Mouse (Mus musculus): ENCODE data around the gene Ngp. TPM values are rescaled to one million over a fixed set of nuclear protein-coding genes. Genes with fewer than 3 reads are reported as not detected.
"Not testable (repeated sequence)": the region's sequence is repeated elsewhere in the genome, so short reads cannot be mapped to it uniquely, and the experiment has no call there.

The Ngp gene
- not detected for total RNA-seq (2021)
- long read RNA-seq, experiment 1: 0 reads
- long read RNA-seq, experiment 2: 0 reads

DNA sequence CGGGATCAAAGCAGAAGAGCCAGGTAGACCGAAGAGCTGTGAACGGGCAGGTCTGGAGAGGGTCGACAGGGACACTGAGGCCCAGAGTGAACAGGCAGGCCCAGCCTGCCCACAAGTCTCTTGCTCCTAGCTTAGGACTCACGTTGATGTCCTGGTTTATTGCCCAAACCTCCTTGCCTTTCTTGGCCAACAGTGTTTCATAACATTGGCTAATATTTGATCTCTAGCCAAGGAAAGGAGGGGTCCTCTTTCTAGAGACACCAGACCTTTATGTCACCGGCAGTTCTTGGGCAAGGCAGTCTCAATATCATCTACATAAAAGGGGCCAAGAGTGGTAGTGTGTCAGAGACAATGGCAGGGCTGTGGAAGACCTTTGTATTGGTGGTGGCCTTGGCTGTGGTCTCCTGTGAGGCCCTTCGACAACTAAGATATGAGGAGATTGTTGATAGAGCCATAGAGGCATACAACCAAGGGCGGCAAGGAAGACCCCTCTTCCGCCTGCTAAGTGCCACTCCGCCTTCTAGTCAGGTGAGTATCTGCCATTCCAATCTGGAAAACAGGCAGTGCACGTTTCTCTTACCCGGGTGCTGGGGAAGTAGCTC, at the start of gene Ngp:
TSS of gene Ngp (plus strand) at position 237 of the 602 bp plus-strand sequence.
- TF ChIP-seq CTCF (conservative IDR thresholded peaks at IDR 0.05): no peak
- H3K27ac ChIP-seq: no peak within 1 kb of the TSS
- no peak for DNase-seq (ENCODE audit: low spot score in 2 of 2)
- H3K4me3 ChIP-seq: no peak within 1 kb of the TSS

DNA sequence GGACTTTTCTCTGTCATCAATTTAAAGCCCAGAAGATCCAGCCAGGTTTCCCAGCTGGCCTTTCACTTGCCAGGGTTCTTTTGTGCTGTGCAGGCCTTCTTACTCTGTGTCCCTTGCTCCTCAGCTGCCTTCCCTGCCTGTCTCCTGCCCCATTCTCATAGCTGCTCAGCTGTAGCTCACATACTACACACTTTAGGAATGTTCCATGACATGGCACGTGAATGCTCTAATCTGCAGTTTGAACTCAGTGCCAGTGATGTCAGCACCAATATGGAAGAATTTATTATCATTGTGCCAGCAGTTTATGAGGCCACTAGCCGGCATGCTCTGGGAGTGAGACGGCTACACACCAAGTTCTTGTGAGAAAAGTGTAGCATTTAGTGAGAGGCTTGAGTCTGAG, 49.7 kb upstream of the Ngp start:
- H3K27ac ChIP-seq: no peak overlapping the region
- DNase-seq (ENCODE audit: low spot score in 2 of 2): no peak
- H3K4me3 ChIP-seq: no peak overlapping the region
- no peak for TF ChIP-seq CTCF (conservative IDR thresholded peaks at IDR 0.05)

GRCm38 (mm10) chr9:110373871-110374270, 45.7 kb upstream of the Ngp start:
- H3K4me3 ChIP-seq: no peak overlapping the region
- no peak for DNase-seq (ENCODE audit: low spot score in 2 of 2)
- TF ChIP-seq CTCF (conservative IDR thresholded peaks at IDR 0.05): no peak
- no peak overlapping the region for H3K27ac ChIP-seq

- TF ChIP-seq CTCF (conservative IDR thresholded peaks at IDR 0.05): no peak
- DNase-seq (ENCODE audit: low spot score in 2 of 2): no peak
- H3K27ac ChIP-seq: no peak overlapping the region
Observed at GRCm38 (mm10) chr9:110375668-110376067, 43.9 kb upstream of the Ngp start.

GRCm38 (mm10) chr9:110377655-110378054, 41.9 kb upstream of the Ngp start:
- H3K27ac ChIP-seq: peak overlapping the region; percentile 55; the same call in 1 of the 2 replicates
- not testable (repeated sequence) for DNase-seq (ENCODE audit: low spot score in 2 of 2)

More at GRCm38 (mm10) chr9:110375668-110376067, 43.9 kb upstream of the Ngp start:
- no peak overlapping the region for H3K4me3 ChIP-seq

DNA sequence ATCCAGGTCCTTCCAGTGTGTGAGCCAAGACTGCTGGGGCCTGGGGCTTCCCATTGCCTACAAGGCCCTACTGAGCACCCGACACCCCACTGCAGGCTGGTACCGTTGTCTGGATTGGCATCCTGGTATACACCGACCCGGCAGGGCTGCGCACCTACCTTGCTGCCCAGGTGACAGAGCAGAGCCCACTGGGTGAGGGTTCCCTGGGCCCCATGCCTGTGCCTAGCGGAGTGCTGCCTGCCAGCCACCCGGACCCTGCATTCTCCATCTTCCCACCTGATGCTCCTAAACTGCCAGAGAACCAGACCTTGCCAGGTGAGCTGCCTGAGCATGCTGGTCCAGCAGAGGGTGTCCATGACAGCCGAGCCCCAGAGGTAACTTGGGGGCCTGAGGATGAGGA, 40.2 kb upstream of the Ngp start:
- no peak for DNase-seq (ENCODE audit: low spot score in 2 of 2)
- TF ChIP-seq CTCF (conservative IDR thresholded peaks at IDR 0.05): no peak
- Histone ChIP-seq H3K27ac (no peak overlapping the region), H3K4me3 (no peak overlapping the region)

More at GRCm38 (mm10) chr9:110377655-110378054, 41.9 kb upstream of the Ngp start:
- not testable (repeated sequence) for H3K4me3 ChIP-seq

GRCm38 (mm10) chr9:110380662-110381061, 38.9 kb upstream of the Ngp start:
- no peak for DNase-seq (ENCODE audit: low spot score in 2 of 2)
- H3K4me3 ChIP-seq: no peak overlapping the region
- no peak for TF ChIP-seq CTCF (conservative IDR thresholded peaks at IDR 0.05)
- no peak overlapping the region for H3K27ac ChIP-seq

- Histone ChIP-seq H3K4me3 (no peak overlapping the region), H3K27ac (no peak overlapping the region)
- no peak for DNase-seq (ENCODE audit: low spot score in 2 of 2)
- TF ChIP-seq CTCF (conservative IDR thresholded peaks at IDR 0.05): no peak
Observed at GRCm38 (mm10) chr9:110381292-110381691, 38.3 kb upstream of the Ngp start.

GRCm38 (mm10) chr9:110384369-110384929, 35.1 kb upstream of the Ngp start:
- no peak overlapping the region for H3K4me3 ChIP-seq
- H3K27ac ChIP-seq: peak overlapping the region; percentile 55; the same call in 1 of the 2 replicates
- TF ChIP-seq CTCF (conservative IDR thresholded peaks at IDR 0.05): no peak
- DNase-seq (ENCODE audit: low spot score in 2 of 2): no peak

- TF ChIP-seq CTCF (conservative IDR thresholded peaks at IDR 0.05): no peak
- DNase-seq (ENCODE audit: low spot score in 2 of 2): no peak
- Histone ChIP-seq H3K4me3 (no peak overlapping the region), H3K27ac (no peak overlapping the region)
Observed at GRCm38 (mm10) chr9:110388011-110388410, 31.5 kb upstream of the Ngp start.

- no peak for DNase-seq (ENCODE audit: low spot score in 2 of 2)
- Histone ChIP-seq H3K27ac (no peak overlapping the region), H3K4me3 (no peak overlapping the region)
- TF ChIP-seq CTCF (conservative IDR thresholded peaks at IDR 0.05): no peak
Observed at GRCm38 (mm10) chr9:110390843-110391242, 28.7 kb upstream of the Ngp start.

GRCm38 (mm10) chr9:110393295-110393694, 26.3 kb upstream of the Ngp start:
- no peak overlapping the region for H3K27ac ChIP-seq
- TF ChIP-seq CTCF (conservative IDR thresholded peaks at IDR 0.05): no peak
- H3K4me3 ChIP-seq: no peak overlapping the region
- no peak for DNase-seq (ENCODE audit: low spot score in 2 of 2)

- no peak overlapping the region for H3K4me3 ChIP-seq
- DNase-seq (ENCODE audit: low spot score in 2 of 2): no peak
- H3K27ac ChIP-seq: no peak overlapping the region
- no peak for TF ChIP-seq CTCF (conservative IDR thresholded peaks at IDR 0.05)
Observed at GRCm38 (mm10) chr9:110400650-110401049, 18.9 kb upstream of the Ngp start.

GRCm38 (mm10) chr9:110402731-110403130, 16.8 kb upstream of the Ngp start:
- H3K4me3 ChIP-seq: no peak overlapping the region
- TF ChIP-seq CTCF (conservative IDR thresholded peaks at IDR 0.05): no peak
- no peak overlapping the region for H3K27ac ChIP-seq
- no peak for DNase-seq (ENCODE audit: low spot score in 2 of 2)
